Mouse (Mus musculus): ENCODE measurements around the gene Pou5f1.

DNA sequence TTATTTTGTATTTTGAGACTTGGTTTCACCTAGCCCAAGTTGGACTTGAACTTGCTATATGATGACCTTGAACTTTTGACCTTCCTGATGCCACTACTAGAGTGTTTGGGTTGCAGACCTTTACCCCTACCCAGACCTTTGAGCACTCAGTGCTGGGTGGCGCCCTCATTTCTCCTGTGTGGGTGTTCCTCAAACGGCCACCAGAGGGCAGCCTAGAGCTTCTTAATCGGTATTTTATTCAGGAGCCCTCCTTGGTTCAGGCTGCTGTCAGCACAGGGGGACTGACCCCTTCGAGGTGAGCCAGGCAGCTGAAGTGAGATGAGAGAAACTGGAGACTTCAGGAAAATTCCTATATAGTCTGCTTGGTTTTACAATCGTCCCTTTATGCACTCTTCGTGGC, 38.9 kb downstream of the Pou5f1 start:
- peak; percentile 63 for TF ChIP-seq CTCF (IDR thresholded peaks at IDR 0.05; ENCODE audit: control insufficient read depth, insufficient read depth, low read length)
- TF ChIP-seq POLR2A (IDR thresholded peaks at IDR 0.05; ENCODE audit: borderline replicate concordance, control insufficient read depth, low read depth, low read length), result no peak

Measured in bone marrow, adult 2 months (tissue).